In genomic region chr14:103732626-103733025, GRCm38 (mm10) we compare ENCODE assay signal across 14 mouse cellular contexts.
DNase-seq lines count a peak whose midpoint lies in the region; ATAC-seq and TF ChIP-seq lines count a peak whose summit lies in the region.
"Had no signal": no experiment of that assay in that cellular context is flagged by ENCODE, and none has a peak within 500 bp of the region (broad histone marks: within the 10 kb centered on the region; RNA-seq: fewer than 3 reads in every experiment).

No protein-coding gene starts in this region.

- H3K27me3 ChIP-seq in forebrain, postnatal 0 days (ENCODE audit: insufficient read depth, low read length) = no peaks in the 10 kb centered on the region
- no peaks in the 10 kb centered on the region for H3K27me3 ChIP-seq in forebrain, embryonic 12.5 days
- no peaks in the 10 kb centered on the region for H3K27me3 ChIP-seq in liver, embryonic 14.5 days (ENCODE audit: control insufficient read depth, insufficient read depth, low read length)
- no peaks in the 10 kb centered on the region for H3K27me3 ChIP-seq in liver, embryonic 12.5 days (replicated peaks)
- H3K27me3 ChIP-seq: limb, embryonic 12.5 days; megakaryocyte, embryonic 14.5 days had no signal

- H3K9ac ChIP-seq in forebrain, postnatal 0 days = no peak overlapping the region
- no peak overlapping the region for H3K9ac ChIP-seq in forebrain, embryonic 12.5 days
- H3K9ac ChIP-seq in liver, embryonic 14.5 days (replicated peaks) = no peak overlapping the region
- H3K9ac ChIP-seq in liver, embryonic 12.5 days = no peak overlapping the region
- H3K9ac ChIP-seq: limb, embryonic 12.5 days had no signal

- WGBS in forebrain, postnatal 0 days = 61% methylated on average over 1 of the region's 1 CpGs
- WGBS in forebrain, embryonic 12.5 days = 74% methylated on average over 1 of the region's 1 CpGs
- WGBS in liver, embryonic 14.5 days (ENCODE audit: insufficient replicate concordance) = 41% methylated on average over 1 of the region's 1 CpGs
- WGBS in liver, embryonic 12.5 days (ENCODE audit: insufficient replicate concordance) = 48% methylated on average over 1 of the region's 1 CpGs
- 68% methylated on average over 1 of the region's 1 CpGs for WGBS in bone marrow, adult 2 months

- no peak overlapping the region for H3K27ac ChIP-seq in forebrain, postnatal 0 days (ENCODE audit: low read depth, low read length)
- H3K27ac ChIP-seq in forebrain, embryonic 12.5 days = no peak overlapping the region
- no peak overlapping the region for H3K27ac ChIP-seq in liver, embryonic 14.5 days
- H3K27ac ChIP-seq in liver, embryonic 12.5 days = no peak overlapping the region
- no peak overlapping the region for H3K27ac ChIP-seq in bone marrow, adult 2 months (ENCODE audit: control insufficient read depth, insufficient read depth, low read depth, low read length, poor library complexity)
- H3K27ac ChIP-seq: limb, embryonic 12.5 days had no signal

- H3K36me3 ChIP-seq in forebrain, postnatal 0 days (ENCODE audit: insufficient read depth) = no peaks in the 10 kb centered on the region
- H3K36me3 ChIP-seq in forebrain, embryonic 12.5 days (replicated peaks) = no peaks in the 10 kb centered on the region
- H3K36me3 ChIP-seq in liver, embryonic 14.5 days (replicated peaks; ENCODE audit: control insufficient read depth, insufficient read depth, low read depth) = no peaks in the 10 kb centered on the region
- H3K36me3 ChIP-seq in liver, embryonic 12.5 days = no peaks in the 10 kb centered on the region
- H3K36me3 ChIP-seq: limb, embryonic 12.5 days had no signal

- H3K9me3 ChIP-seq in forebrain, postnatal 0 days (ENCODE audit: low read length) = no peaks in the 10 kb centered on the region
- H3K9me3 ChIP-seq in forebrain, embryonic 12.5 days = peaks cover 2% of the 10 kb centered on the region; the same call in 1 of the 2 replicates
- no peaks in the 10 kb centered on the region for H3K9me3 ChIP-seq in liver, embryonic 14.5 days (ENCODE audit: control insufficient read depth, low read length)
- no peaks in the 10 kb centered on the region for H3K9me3 ChIP-seq in liver, embryonic 12.5 days (replicated peaks)
- H3K9me3 ChIP-seq: limb, embryonic 12.5 days had no signal

- no peak for ATAC-seq in forebrain, postnatal 0 days
- ATAC-seq in forebrain, embryonic 12.5 days (ENCODE audit: low FRiP score) = no peak
- no peak for ATAC-seq in liver, embryonic 14.5 days (ENCODE audit: insufficient read depth)
- ATAC-seq in liver, embryonic 12.5 days = no peak

- H3K4me2 ChIP-seq in forebrain, postnatal 0 days (ENCODE audit: low read depth) = no peak overlapping the region
- H3K4me2 ChIP-seq in forebrain, embryonic 12.5 days = no peak overlapping the region
- H3K4me2 ChIP-seq in liver, embryonic 14.5 days (ENCODE audit: low read depth) = no peak overlapping the region
- no peak overlapping the region for H3K4me2 ChIP-seq in liver, embryonic 12.5 days
- H3K4me2 ChIP-seq: limb, embryonic 12.5 days had no signal

- no peak for TF ChIP-seq EP300 in liver, embryonic 14.5 days (IDR thresholded peaks at IDR 0.05; ENCODE audit: low read depth)

- no peaks in the 10 kb centered on the region for H3K4me1 ChIP-seq in forebrain, postnatal 0 days (ENCODE audit: insufficient read depth)
- no peaks in the 10 kb centered on the region for H3K4me1 ChIP-seq in forebrain, embryonic 12.5 days
- H3K4me1 ChIP-seq in liver, embryonic 14.5 days (replicated peaks; ENCODE audit: control insufficient read depth in 2 of 2, insufficient read depth in 2 of 2, low read length in 1 of 2) = no peaks in the 10 kb centered on the region
- H3K4me1 ChIP-seq in liver, embryonic 12.5 days = no peaks in the 10 kb centered on the region
- H3K4me1 ChIP-seq in bone marrow, adult 2 months (ENCODE audit: control insufficient read depth, insufficient read depth, low read length) = no peaks in the 10 kb centered on the region
- H3K4me1 ChIP-seq: megakaryocyte, embryonic 14.5 days had no signal

- no peak for DNase-seq in forebrain, postnatal 0 days
- DNase-seq in liver, embryonic 14.5 days (ENCODE audit: low read depth in 3 of 3, low spot score in 3 of 3) = no peak
- DNase-seq in A20 (ENCODE audit: low read depth, low spot score) = peak; percentile 42
- DNase-seq in adipocyte (ENCODE audit: low spot score) = no peak
- DNase-seq in right cerebral cortex, postnatal 25 days = no peak
- DNase-seq: cerebellum, adult 8-10 months; kidney, adult 8-10 months; layer of hippocampus, adult 9-11 months; spleen, adult 18-20 months had no signal

- TF ChIP-seq CTCF in forebrain, postnatal 0 days (IDR thresholded peaks at IDR 0.05; ENCODE audit: low read depth) = peak; percentile 15; the same call in 1 of the 2 replicates
- TF ChIP-seq CTCF in liver, embryonic 14.5 days (IDR thresholded peaks at IDR 0.05; ENCODE audit: low read depth) = peak; percentile 45
- peak; percentile 42; the same call in 1 of the 2 replicates for TF ChIP-seq CTCF in bone marrow, adult 2 months (IDR thresholded peaks at IDR 0.05; ENCODE audit: control insufficient read depth, insufficient read depth, low read length)

- TF ChIP-seq POLR2A in bone marrow, adult 2 months (IDR thresholded peaks at IDR 0.05; ENCODE audit: borderline replicate concordance, control insufficient read depth, low read depth, low read length) = no peak

- H3K4me3 ChIP-seq in forebrain, postnatal 0 days (ENCODE audit: low read depth, low read length) = no peak overlapping the region
- no peak overlapping the region for H3K4me3 ChIP-seq in forebrain, embryonic 12.5 days (replicated peaks)
- H3K4me3 ChIP-seq in liver, embryonic 14.5 days (ENCODE audit: insufficient read depth in 1 of 2, low read depth in 2 of 2, low read length in 2 of 2) = no peak overlapping the region
- H3K4me3 ChIP-seq in liver, embryonic 12.5 days = no peak overlapping the region
- no peak overlapping the region for H3K4me3 ChIP-seq in bone marrow, adult 2 months (replicated peaks; ENCODE audit: control insufficient read depth, low read depth, low read length)
- H3K4me3 ChIP-seq: limb, embryonic 12.5 days; megakaryocyte, embryonic 14.5 days had no signal
